Mouse (Mus musculus) urinary bladder, postnatal 14 days (tissue): ENCODE results near the gene Mgat2.

Experiments used
- DNase-seq: peaks from one replicate; pipeline ENCODE4 v3.0.0; 2021; ENCODE audit warnings: low spot score

Gene Mgat2

DNA sequence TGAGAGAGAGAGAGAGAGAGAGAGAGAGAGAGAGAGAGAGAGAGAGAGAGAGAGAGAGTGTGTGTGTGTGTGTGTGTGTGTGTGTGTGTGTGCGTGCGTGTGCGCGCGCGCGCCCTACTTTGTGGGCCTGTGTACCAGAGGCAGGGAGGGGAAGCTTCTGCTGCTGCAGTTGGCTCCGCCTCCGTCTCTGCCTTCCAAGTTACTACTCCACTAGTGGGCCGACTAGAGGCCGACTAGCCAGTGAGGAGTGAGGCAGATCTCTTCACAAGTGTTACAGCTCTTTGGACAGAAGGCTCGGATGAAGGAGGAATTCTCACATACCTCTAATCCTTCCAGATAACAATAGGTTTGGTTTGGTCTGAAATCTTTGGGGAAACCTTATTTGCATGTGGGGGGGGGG, 4.6 kb upstream of the Mgat2 start:
- DNase-seq, result no peak

DNA sequence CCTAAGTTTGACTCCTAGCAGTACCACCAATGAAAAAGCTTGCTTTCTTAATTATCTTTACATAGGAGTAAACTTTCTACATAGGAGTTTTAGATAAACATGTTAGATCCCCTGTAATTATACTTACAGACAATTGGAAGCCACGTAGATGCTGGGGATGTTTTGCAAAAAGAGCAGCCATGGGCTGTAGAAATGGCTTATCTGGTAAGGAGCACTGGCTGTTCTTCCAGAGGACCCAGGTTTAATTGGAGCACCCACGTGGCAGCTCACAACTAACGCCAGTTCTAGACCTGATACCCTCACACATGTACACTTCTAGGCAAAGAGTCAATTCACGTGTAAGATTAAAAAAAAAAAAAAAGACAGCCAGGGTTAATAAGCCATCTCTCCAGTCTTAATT, 2.2 kb upstream of the Mgat2 start:
- DNase-seq, result no peak

DNA sequence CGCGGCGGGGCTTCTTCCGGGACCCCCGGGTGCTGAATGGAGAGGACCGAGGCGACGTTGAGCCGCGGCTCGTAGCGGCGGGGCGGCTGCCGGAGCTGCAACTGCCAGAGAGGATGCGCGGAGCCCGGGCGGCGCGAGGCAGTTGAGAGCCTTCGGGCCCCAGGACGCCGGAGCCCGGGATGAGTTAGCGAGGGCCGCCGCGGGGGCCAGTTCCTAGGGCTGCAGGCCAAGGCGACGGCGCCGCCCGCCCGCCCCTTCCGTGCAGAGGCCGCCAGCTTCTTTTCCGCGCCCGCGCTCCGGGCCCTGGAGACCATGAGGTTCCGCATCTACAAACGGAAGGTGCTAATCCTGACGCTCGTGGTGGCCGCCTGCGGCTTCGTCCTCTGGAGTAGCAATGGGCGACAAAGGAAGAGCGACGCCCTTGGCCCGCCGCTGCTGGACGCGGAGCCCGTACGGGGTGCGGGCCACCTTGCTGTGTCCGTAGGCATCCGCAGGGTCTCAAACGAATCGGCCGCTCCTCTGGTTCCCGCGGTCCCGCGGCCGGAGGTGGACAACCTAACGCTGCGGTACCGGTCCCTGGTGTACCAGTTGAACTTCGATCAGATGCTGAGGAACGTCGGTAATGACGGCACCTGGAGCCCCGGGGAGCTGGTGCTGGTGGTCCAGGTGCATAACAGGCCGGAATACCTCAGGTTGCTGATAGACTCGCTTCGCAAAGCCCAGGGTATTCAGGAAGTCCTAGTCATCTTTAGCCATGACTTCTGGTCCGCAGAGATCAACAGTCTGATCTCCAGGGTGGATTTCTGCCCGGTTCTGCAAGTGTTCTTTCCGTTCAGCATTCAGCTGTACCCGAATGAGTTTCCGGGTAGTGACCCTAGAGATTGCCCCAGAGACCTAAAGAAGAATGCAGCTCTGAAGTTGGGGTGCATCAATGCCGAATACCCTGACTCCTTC, 662 bp downstream of the Mgat2 start:
- peak; percentile 56 for DNase-seq

DNA sequence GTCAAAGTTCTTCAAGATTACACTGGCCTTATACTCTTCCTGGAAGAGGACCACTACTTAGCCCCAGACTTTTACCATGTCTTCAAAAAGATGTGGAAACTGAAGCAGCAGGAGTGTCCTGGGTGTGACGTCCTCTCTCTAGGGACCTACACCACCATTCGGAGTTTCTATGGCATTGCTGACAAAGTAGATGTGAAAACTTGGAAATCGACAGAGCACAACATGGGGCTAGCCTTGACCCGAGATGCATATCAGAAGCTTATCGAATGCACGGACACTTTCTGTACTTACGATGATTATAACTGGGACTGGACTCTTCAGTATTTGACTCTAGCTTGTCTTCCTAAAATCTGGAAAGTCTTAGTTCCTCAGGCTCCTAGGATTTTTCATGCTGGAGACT, 1.4 kb downstream of the Mgat2 start:
- DNase-seq, result no peak

DNA sequence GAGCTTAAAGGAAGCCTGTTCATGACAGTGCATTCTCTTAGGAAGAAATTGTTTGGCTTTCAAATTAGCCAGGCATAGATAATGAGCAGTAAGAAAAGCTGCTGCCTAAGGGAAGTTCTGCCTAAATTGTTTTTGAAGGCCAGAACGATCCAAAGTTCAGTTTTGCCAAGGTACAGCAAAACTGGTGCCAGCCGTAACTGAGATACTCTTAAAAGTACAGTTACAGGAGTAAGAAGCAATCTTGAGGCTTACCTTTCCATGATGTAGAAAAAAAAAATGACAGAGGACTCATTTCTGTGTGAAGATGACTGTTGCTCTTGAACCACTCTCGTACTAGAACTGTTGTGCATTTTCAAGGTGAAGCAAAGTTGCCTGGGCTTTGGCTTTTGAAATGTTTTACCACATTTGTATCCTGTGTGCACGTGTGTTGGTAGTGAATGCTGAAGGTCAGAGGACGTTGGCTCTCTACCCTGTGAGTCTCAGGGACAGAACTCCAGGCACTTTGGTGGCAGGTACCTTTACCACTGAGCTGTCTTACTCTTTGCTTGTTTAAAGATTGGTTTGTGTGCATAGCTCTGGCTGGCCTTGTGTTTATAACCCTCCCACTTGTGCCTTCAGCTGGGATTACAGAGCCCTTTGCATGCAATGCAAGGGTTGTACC, 3.0 kb downstream of the Mgat2 start:
- no peak for DNase-seq

DNA sequence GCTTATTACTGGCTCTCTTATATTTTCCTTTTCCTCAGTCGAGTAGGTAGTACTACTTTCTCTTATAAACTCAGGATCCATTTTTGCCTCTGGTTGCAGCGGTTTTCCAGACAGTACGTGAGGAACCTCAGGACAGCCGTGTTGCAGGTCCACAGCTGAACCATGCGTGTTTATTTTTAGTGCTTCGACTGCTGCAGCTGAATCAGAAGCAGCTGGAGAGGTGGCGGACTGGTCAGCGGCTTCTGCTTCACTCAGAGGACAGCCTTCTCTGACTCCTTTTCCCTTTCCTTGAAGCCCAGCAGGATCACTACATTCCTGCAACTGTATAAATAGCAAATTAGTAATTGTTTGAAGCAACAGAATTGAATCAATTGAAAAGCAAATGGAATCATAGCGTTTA, 6.1 kb downstream of the Mgat2 start:
- DNase-seq, result no peak

DNA sequence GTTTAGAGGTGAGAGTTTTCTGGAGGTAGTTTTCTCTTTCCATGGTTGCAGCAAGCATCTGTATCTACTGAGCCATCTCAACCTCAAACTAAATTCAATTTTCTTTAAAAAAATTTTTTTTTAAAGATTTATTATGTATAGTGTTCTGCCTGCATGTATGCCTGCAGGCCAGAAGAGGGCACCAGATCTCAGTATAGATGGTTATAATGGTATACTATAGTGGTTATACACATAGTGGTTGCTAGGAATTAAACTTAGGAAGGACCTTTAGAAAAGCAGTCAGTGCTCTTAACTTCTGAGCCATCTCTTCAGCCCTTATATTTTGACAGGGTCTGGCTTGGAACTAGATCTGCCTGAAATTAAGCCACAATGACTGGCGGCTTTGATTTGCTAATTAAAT, 6.6 kb downstream of the Mgat2 start:
- no peak for DNase-seq

DNA sequence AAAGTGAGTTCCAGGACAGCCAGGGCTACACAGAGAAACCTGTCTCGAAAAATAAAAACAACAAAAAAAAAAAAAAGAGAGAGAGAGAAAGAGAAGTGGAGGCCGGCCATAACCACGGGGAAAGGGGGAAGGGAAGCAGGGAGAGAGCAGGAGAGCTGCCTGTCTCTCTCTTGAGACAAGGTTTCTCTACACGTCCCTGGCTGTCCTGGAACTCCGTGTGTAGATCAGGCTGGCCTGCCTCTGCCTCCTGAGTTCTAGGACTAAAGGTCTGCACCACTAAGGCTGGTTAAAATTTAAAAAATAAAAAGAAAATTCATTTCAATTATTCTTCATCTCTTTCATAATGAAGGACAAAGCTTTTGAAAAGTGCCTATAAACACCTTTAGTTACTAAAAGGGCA, 7.4 kb downstream of the Mgat2 start:
- no peak for DNase-seq

DNA sequence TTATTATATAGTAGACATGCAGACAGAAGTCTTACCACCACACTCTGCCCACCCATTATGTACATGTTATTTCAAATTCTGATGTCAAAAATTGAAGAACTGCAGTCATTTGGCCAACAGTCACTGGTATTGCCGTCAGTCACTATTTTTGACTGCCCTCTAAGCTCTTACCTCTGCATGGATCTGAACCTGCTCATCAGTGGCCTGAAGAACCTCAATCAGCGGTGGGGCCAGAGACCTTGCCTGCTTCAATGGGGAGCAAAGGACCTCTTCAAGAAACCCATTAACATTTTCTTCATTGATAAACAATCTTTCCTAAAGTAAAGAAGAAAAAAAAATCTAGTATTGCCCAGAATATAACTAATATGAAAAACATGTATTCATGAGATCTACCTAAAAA, 8.7 kb downstream of the Mgat2 start:
- DNase-seq, result no peak

DNA sequence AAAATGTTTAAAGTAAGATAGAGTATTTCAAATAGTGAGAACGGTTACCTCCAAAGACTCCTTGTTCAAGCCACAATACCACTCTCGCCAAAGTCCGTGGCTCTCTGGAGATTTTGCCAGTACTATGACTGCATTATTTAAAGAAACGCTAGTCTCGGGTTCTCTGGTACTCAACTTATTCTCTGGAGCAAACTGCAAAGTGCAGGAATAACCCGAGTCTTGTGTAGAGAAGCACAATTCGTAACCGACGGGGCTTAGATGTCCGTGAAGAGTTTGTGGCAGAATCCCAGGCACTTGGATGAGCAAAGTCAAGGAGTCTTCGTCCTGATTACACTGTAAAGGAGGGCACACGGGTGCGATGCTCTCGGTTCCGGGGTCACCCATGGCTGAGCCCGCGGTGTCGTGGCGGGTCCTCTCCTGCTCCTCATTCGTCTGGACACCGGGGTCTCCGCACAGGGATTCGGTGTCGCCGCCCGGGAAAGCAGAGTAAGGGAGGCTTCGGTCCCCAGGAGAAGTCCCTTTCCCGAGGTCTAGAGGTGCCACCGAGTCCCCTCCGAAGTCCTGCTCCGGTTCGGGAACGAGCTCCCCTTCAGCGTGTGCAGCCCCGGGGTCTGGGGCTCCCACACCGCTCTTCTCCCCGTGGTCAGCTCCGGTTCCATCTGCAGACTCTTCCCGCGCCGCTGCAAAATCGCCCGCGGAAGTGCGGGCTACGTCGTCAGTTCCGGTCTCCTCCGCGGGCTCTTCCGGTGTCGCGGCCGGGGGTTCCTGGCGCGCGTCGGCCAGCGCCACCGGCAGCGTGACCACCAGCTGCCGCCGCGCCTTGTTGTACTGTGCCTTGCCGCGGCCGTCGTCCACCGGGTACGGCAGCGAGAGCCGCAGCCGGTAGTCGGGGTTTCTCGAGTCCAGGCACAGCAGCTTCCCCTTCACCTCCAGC, 12.8 kb downstream of the Mgat2 start, which contains the start of gene Gm49383:
TSS of gene Gm49383 (minus strand) at position 661 of the 934 bp plus-strand sequence.
- peak; percentile 67 for DNase-seq

DNA sequence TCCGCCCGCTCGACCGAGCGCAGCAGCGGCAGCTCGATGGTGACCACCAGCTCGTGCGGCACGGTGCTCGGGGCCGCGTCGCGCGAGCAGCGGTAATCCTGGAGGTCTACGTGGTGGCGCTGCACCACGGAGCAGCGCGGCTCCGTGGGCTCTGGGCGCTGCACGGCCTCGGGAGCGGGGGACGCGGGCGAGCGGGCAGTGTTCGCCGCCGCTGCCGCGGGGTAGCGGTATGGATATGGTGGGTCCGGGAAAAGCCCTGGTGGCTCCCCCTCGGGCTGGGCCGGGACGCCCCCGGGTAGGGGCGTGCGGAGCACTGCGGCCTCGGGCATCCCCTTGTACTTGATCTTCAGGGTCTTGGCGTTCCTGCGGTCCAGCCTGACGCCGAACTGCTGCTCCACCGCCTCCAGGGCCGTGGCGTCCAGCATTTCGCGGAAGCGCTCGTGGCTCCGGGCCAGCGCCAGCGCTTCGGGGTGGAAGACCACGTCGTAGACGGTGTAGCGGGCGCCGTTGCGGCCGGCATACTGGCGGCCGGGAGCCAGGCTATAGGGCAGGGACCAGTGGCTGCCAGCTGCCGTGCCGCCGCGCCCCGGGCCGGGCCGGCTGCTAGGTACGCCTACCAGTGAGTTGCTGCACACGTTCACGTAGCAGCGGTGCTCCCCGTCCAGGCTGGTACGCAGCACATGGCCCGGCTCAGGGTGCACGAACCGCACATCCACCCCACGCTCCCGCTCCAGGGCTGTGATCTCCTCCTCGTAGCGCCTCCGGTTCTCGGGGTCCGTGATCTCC, 13.6 kb downstream of the Mgat2 start:
- DNase-seq, result peak; percentile 63

DNA sequence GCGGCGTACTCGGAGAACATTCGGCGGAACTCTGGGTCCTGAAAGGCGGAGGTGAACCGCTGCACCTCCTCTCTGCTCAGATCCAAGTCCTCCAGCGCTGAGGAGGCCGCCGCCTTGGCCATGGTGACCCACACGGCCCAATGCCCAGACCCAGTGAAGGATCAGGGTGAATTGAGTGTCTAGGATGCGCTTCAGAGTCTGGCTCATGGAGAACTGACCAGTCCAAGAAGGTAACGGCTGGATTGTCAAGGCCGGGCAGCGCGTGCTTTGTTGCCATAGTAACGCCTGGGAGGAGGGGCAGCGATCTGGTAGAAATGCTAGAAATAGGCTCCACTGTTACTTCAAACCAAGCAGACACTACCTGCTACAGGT, 14.2 kb downstream of the Mgat2 start, which contains the start of gene Dnaaf2:
TSS of gene Dnaaf2 (minus strand) at position 266 of the 372 bp plus-strand sequence.
- peak; percentile 72 for DNase-seq

DNA sequence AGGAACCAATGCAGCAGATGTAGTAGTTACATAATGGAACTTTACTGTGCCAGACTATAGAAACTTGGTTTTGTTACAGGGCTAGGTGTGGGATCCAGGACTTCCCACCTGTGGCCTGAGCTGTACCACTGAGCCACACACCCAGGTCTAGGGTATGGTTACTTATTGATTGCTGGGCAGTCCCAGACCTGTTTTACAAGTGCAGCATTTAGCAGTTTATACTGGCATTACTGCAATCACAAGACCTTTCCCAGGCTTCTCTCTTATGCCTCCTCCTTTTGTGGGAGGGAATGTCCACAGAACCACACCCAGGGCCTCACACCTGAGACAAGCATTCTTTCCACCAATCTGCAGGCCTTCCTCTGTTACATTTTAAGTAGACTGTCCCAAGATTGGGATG, 15.0 kb downstream of the Mgat2 start:
- DNase-seq, result no peak

DNA sequence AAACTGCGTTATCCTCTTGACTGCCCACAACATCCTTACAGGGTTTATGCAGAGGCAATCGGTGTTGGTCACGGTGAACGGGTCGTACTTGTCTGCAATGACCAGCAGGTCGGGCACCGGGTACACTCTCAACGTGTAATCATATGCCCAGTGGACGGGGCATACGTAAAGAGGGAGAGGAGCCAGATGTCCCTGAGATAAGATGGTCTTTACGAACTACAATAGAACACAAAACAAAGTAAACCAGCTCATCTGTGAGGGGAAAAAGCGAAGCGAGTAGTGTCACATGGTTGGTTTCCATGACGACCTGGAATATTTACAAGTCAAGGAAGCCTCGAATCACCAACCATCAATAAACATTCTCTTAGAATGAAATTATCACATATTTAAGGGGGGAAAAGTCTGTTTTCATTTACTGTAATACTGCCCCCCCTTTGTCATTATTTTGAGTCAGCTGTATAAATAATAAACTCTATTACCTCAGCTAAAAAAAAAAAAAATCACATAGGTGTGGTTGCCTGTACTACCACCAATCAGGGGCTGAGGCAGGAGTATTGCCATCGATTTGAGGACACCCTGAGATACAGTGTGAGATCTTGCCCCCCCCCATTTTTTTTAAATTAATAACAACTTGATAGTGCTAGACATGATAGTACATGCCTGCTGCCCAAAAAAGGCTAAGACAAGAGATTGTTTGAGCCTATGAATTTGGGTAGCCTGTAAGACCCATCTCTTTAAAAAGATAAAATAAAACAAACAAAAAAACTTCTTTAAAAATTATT, 20.3 kb downstream of the Mgat2 start, which contains the start of gene Gm49384:
TSS of gene Gm49384 (minus strand) at position 216 of the 782 bp plus-strand sequence.
- no peak for DNase-seq

DNA sequence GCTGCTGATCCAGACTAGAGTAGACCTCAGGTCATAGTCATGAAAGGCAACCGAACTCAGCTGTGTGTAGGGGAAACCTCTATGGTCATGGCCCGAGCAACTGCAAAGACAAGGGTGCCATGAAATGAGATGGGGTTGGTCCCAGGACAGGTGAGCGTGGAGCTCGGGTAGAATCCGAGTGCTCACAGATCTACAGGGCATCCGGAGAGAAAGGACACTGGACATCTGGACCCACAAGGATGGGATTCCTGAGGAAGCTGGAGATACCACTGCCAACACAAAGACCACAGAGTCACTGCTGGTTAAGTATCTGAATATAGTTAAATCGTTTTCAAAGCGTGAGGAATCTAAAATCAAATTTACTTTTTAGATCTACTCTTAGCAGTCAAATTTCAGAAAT, 23.4 kb downstream of the Mgat2 start:
- DNase-seq, result no peak

DNA sequence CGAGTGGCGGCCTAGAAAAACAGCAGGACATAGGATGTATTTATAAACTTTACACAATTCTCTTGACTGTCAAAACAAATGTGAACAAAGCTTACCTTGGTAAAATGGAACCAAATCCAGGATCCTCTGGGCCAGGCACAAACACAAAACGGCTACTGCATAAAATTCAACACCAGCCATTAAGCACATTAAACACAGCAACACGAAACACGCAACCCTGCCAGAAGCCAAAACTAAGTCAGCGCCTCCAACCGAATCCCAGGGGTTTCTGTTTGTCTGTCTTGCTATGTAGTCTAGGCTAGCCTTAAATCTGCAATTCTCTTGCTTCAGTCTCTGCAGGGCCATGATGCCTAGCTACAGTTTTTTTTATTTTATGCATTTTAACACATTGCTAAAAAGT, 24.0 kb downstream of the Mgat2 start:
- no peak for DNase-seq

DNA sequence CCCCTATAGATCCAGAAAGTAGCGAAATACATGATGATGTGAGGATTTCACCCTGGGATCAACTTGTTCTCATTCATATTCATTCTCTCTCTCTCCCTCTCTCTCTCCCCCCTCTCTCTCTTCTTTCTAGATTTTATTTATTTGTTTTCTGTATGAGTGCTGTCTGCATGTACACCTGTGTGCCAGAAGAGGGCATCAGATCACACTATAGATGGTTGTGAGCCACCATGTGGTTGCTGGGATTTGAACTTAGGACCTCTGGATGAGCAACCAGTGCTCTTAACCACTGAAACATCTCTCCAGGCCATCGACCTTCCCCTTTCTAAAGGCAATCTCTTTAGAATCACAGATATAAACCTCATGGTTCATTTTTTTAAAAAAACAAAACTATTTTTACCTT, 24.6 kb downstream of the Mgat2 start:
- DNase-seq, result no peak

DNA sequence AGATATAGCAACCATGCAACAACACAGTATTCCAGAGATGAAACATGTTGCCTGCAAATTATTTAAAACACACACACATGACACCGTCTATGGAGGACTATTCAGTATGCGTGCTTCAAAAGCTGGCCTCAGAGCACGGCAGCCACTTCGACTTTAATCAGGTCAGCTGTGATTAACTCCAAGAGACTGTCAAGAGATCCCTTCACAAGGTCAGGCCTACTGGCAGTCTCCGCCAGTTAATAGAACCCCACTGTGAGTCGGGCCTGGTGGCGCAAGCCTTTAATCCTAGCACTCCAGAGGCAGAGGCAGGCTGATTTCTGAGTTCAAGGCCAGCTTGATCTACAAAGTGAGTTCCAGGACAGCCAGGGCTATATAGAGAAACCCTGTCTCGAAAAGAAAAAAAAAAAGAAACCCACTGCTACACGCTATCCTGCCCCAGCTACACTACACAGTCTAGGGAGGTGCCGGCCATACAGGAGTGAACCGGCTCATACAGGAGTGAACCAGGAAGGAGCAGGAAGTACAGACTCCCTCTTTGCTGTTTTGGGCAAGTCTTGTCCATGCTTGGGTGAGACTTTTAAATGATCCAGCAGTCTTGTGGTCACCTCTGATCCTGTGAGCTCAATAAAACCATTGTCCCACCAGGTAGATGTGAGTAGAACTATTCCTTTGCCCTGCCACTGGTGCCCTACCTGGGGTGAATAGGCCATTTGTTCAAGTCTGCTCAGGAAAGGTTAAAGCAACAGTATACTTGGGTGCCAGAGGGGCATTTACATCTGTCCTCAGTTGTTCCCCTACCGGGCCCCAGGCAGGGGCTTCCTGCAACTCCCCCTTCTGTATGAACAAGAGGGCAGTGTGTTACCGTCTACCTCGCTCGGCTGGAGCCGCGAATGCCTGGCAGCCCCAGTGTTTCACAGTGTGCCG, 26.4 kb downstream of the Mgat2 start:
- no peak for DNase-seq

DNA sequence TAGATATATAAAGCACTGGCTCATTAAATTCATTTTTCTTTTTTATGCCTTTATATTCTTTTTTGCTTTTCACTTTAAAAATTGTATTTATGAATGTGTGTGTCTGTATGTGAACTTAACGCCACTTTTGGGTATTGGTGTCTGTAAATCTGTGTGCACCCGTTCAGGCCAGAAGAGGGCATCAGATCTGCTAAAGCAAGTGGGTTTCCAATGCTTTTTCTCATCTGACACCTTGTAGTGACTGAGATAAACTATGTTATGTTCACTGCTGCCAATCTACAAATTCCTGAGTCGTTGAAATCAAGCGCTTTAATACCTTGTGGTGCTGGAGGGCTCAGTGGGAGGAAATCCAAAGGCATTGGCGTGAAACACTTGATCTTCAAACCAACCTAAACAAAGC, 27.1 kb downstream of the Mgat2 start:
- no peak for DNase-seq
